Mouse (Mus musculus) stomach, postnatal 0 days (tissue): ENCODE results near the gene Clstn1.

ENCODE experiments used
- CTCF ChIP-seq: IDR thresholded peaks from 2 replicates; pipeline ENCODE4 v1.5.1; 2016; ENCODE audit warnings: antibody characterized with exemption, low read depth, mild to moderate bottlenecking, moderate library complexity
- EP300 ChIP-seq: optimal IDR thresholded peaks from 2 replicates; pipeline ENCODE3; 2016; ENCODE audit warnings: antibody characterized with exemption

GRCm38 (mm10) chr4:149691368-149691767, 105.1 kb downstream of the Clstn1 start:
- TF ChIP-seq CTCF (no peak), EP300 (no peak)
